Mouse (Mus musculus) heart, postnatal 0 days (tissue): ENCODE data around the gene Zbtb38.

ENCODE experiments used
- CTCF ChIP-seq: IDR thresholded peaks from 2 replicates; pipeline ENCODE4 v1.5.1; 2016; ENCODE audit warnings: antibody characterized with exemption, control low read depth, low read depth
- EP300 ChIP-seq: IDR thresholded peaks from 2 replicates; pipeline ENCODE4 v1.6.1; 2016; ENCODE audit warnings: antibody characterized with exemption, low read depth

DNA sequence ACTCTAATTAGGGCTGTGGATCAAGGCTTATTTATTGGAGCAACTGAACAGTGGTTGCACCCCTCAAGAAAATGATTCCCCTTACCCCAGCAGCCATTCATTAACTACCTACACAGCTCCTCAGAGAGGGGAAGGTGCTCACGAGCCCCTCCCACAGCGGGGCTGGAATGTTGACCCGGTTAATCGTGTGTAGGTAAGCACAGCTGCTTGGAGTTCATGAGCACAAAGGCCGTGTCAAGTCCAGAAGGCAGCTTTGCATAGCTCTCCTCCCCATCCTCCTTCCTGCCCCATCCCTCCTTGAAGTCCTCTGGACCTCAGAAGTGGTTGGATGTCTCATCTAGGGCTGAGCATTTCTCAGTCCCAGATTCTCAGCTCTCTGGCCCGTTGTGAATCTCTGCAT, 117.5 kb downstream of the Zbtb38 start:
- no peak for TF ChIP-seq CTCF
- no peak for TF ChIP-seq EP300
